Mouse (Mus musculus) layer of hippocampus, adult 8-10 months (tissue): ENCODE data around the gene Klhl23. TPM values are rescaled to one million over a fixed set of nuclear protein-coding genes. Genes with fewer than 3 reads are reported as not detected.
"Not testable (repeated sequence)": the region's sequence is repeated elsewhere in the genome, so short reads cannot be mapped to it uniquely, and the experiment has no call there.

Source experiments
- DNase-seq, 2 experiments: peaks; one replicate each; pipeline ENCODE4 v3.0.0; 2022; ENCODE audit warnings: low spot score in 2 of 2
- total RNA-seq, 4 experiments: library from RNA; stranded (reverse); gene quantifications; 2 replicates each; pipeline ENCODE4 v1.2.4; 2022

The Klhl23 gene
- total RNA-seq, result 10 to 100 TPM; 32.7 to 45.3 (median 36.6) TPM

- DNase-seq, result no peak
Observed at GRCm38 (mm10) chr2:69821711-69822110, at the start of gene Klhl23. Klhl23 (plus strand) TSS chr2:69821944.

GRCm38 (mm10) chr2:69773331-69773730, 48.4 kb upstream of the Klhl23 start:
- DNase-seq, result peak in 1 of 2 experiments; percentile 23

- DNase-seq, result no peak
Observed at GRCm38 (mm10) chr2:69777985-69778835, 43.5 kb upstream of the Klhl23 start.

GRCm38 (mm10) chr2:69778836-69779177, 42.9 kb upstream of the Klhl23 start:
- DNase-seq, result no peak

GRCm38 (mm10) chr2:69788974-69789373, 32.8 kb upstream of the Klhl23 start:
- no peak for DNase-seq

- DNase-seq, result peak; percentile 96 to 98
Observed at GRCm38 (mm10) chr2:69789429-69790069, 32.2 kb upstream of the Klhl23 start, which contains the start of the genes Ccdc173 and Phospho2. Ccdc173 (minus strand) TSS chr2:69789575. Phospho2 (plus strand) TSS chr2:69789623.

- peak; percentile 56 to 86 for DNase-seq
Observed at GRCm38 (mm10) chr2:69790285-69790684, 31.5 kb upstream of the Klhl23 start.

GRCm38 (mm10) chr2:69790722-69791121, 31.0 kb upstream of the Klhl23 start:
- DNase-seq, result no peak

GRCm38 (mm10) chr2:69802911-69803312, 18.8 kb upstream of the Klhl23 start:
- DNase-seq, result peak in 1 of 2 experiments; percentile 50

GRCm38 (mm10) chr2:69803756-69804155, 18.0 kb upstream of the Klhl23 start:
- no peak for DNase-seq

GRCm38 (mm10) chr2:69804663-69805062, 17.1 kb upstream of the Klhl23 start:
- DNase-seq, result not testable (repeated sequence)

GRCm38 (mm10) chr2:69810169-69810568, 11.6 kb upstream of the Klhl23 start:
- DNase-seq, result no peak

- not testable (repeated sequence) for DNase-seq
Observed at GRCm38 (mm10) chr2:69811349-69811748, 10.4 kb upstream of the Klhl23 start.

GRCm38 (mm10) chr2:69816575-69816974, 5.2 kb upstream of the Klhl23 start:
- DNase-seq, result no peak

- DNase-seq, result no peak
Observed at GRCm38 (mm10) chr2:69818350-69819085, 3.2 kb upstream of the Klhl23 start.

GRCm38 (mm10) chr2:69820201-69820600, 1.5 kb upstream of the Klhl23 start:
- DNase-seq, result no peak

- peak in 1 of 2 experiments; percentile 41 for DNase-seq
Observed at GRCm38 (mm10) chr2:69822361-69823128, 801 bp downstream of the Klhl23 start.

- DNase-seq, result no peak
Observed at GRCm38 (mm10) chr2:69823129-69823677, 1.5 kb downstream of the Klhl23 start.

GRCm38 (mm10) chr2:69825898-69826297, 4.2 kb downstream of the Klhl23 start:
- no peak for DNase-seq

- DNase-seq, result no peak
Observed at GRCm38 (mm10) chr2:69826380-69826779, 4.6 kb downstream of the Klhl23 start.

GRCm38 (mm10) chr2:69828031-69828430, 6.3 kb downstream of the Klhl23 start:
- no peak for DNase-seq
